Mouse (Mus musculus): ENCODE measurements around the gene Vmac. TPM values are rescaled to one million over a fixed set of nuclear protein-coding genes. Genes with fewer than 3 reads are reported as not detected.
A peak's percentile ranks its signal among the peaks of the same experiment; 100 is the strongest.

Vmac gene
- total RNA-seq (2021), result 1 to 10 TPM; 7.5 to 8.0 TPM
- long read RNA-seq, experiment 1, transcript Vmac-201 (2 exons, 2,226 nt), result major isoform, 9 of 15 reads
- long read RNA-seq, experiment 1, partial matches to known transcripts, result 0 of 15 reads
- long read RNA-seq, experiment 1, other reads (novel, unspliced or antisense), result 5 of 15 reads
- long read RNA-seq, experiment 2, transcript Vmac-201 (2 exons, 2,226 nt), result major isoform, 6 of 8 reads
- long read RNA-seq, experiment 2, partial matches to known transcripts, result 0 of 8 reads
- long read RNA-seq, experiment 2, other reads (novel, unspliced or antisense), result 2 of 8 reads

DNA sequence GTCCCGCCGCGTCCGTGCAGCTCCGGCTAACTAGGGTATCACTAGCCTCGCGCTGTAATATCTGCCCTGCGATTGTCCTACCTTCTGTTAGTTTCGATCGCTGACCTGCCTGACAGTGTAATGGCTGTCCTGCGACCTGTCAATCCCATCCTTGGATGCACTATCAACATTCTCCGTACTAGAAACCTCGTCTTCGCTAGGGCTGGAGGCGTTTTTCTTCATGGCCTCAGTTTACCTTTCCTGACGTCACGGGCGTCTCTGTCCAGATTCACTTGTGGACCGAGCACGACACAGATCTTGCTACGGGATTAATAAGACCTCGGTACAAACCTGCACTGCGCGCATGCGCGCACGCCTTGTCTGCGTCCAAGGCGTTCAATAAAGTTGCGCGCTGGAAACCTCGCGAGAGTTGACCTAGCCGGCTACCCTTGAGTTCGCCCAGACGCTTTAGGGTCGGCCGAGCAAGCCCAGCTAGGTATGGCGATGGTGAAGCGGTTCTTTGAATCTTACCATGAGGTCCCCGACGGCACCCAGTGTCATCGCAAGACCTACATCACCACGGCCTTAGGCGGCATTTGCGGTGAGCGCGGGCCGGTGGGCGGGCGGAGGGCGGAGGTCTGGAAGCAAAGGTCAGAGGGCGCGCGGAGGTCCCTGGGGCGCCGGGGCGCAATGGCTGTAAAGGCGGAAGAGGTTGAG lies at the start of gene Vmac, which contains the start of gene Ndufa11:
TSS of gene Vmac (minus strand) at position 660 of the 696 bp plus-strand sequence.
TSS of gene Ndufa11 (plus strand) at position 405 of the 696 bp plus-strand sequence.
- DNase-seq (ENCODE audit: low spot score in 2 of 2), result peak; percentile 93 to 98

DNA sequence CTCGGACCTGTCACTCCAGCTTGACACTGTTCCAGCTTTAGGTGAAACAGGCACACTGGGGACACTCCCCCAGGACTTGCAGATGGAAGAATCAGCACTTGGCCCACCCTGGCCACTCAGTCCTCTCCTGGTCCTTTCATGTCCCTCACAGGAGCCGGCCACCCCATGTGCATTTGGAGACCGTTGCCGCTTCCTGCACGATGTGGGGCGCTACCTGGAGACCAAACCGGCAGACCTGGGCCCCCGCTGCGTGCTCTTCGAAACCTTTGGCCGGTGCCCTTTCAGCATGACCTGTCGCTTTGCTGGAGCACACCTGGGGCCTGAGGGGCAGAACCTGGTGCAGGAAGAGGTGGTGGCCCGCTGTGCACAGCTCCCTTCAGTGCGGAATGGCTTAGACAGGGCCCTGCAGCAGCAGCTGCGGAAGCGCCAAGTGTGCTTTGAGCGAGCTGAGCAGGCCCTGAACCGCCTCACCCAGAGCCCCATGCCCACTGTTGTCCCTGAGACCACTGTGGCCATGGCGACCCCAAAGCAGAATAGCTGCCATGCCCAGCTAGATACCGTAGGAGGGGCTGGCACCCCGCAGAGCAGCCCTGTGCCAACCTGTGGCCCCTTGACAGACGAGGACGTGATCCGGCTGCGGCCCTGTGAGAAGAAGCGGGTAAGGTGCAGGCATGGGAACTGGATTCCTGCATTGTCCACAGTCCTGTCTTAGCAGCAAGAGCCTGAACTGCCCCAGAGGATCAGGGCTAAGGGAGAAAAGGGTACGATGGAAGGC lies 49.0 kb upstream of the Vmac start:
- no peak for DNase-seq (ENCODE audit: low spot score in 2 of 2)

GRCm38 (mm10) chr17:56765431-56765830 lies 47.6 kb upstream of the Vmac start:
- no peak for DNase-seq (ENCODE audit: low spot score in 2 of 2)

DNA sequence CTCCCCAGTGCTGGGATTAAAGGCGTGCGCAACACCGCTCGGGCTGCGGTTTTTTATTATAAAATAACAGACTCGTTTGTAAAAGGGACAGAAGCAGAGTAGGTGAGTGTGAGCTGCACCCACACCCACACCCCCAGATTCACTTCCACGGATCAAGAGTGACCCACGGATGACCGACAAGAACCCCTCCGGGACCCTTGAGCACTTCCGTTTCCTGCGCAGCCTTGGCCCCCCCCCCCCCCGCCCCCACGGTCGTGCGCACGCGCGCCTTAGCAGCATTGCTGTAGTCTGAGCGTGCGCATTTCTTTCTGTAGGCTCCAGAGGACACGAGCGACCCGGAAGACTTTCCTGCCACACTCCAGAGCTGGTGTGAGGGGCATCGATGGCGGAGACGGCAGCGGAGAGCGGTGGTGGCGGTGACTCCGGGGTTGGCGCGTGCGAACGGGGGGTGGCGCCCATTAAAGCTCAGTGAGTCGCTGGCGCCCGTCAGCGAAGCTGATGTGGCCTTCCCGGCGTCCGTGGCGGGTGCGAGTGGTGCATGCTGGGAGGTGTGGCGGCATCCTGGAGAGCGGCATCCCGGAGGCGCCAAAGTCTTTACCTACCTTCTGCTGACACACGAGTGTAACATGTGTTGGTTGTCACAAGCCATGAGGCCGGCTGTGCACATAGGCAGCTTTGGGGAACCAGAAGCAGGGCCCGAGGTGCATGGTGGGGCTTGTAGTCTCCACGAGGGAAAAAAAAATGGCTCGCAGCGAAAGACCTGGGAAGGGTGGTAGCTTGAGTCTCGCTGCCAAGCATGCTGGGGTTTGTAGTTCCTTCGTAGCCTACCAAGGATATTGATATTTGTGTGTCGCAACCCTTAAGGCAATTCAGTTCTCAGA lies 46.9 kb upstream of the Vmac start, which contains the start of gene Dus3l:
TSS of gene Dus3l (plus strand) at position 284 of the 881 bp plus-strand sequence.
- DNase-seq (ENCODE audit: low spot score in 2 of 2), result peak; percentile 67 to 87

GRCm38 (mm10) chr17:56763741-56764250 lies 46.0 kb upstream of the Vmac start:
- no peak for DNase-seq (ENCODE audit: low spot score in 2 of 2)

- DNase-seq (ENCODE audit: low spot score in 2 of 2), result no peak
Measured at GRCm38 (mm10) chr17:56762769-56763731, 45.2 kb upstream of the Vmac start.

DNA sequence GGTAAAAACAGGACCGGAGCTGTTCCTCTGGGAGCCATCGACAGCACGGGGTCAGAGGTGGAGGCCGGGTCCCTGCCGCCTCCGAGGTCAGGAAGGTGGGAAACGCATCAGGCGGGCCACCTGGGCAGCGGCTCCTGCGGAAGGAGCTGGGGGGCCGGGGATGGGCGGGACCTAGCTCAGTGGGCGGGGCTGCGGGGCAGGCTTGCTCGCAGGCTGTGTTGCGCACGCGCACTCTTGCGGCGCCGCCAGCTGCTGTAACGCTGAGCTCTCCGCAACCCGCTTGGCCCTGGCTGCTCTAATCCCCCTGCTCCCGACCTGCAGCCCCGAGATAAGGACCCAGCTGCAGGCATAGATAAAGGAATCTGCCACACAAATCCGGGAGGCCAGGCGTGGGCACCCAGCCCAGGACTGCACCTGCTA lies 44.2 kb upstream of the Vmac start:
- peak; percentile 79 to 91 for DNase-seq (ENCODE audit: low spot score in 2 of 2)

DNA sequence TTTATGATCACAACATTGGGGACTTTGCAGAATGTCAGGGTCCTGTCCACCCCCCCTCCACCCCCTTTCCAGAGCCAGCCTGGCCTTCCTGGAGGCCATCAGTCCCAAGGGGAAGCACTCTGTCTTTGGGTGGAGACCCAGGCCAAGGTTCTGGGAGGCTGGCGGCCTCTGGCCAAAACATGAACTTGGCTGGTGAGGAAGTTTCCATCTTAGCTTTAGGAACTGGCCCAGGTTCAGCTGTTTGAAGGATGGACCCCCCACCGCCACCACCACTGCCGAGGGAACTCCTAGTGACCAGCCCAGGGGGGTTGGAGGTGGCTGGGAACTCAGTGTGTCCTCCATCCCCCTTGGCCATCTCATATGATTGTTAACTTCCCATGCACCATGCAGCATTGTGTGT lies 43.3 kb upstream of the Vmac start:
- DNase-seq (ENCODE audit: low spot score in 2 of 2), result no peak

DNA sequence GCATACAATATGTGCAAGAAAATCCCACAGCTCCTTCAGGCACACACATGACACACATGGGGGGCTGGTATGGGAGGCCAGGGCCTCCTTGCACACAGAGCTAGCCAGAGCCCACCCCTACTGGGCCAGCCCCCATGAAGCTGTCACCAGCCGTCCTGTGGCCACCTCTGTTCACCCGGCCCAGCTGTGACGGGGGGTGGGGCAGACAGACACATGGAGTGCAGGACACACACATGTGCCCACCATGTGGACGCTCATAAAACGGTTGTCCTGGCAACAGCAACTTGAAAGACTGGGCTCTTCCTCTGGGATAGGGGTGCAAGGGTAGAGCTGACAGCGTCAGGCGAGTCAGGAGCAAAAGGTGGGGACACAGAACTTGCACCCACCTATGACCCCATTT lies 41.4 kb upstream of the Vmac start:
- DNase-seq (ENCODE audit: low spot score in 2 of 2), result no peak

DNA sequence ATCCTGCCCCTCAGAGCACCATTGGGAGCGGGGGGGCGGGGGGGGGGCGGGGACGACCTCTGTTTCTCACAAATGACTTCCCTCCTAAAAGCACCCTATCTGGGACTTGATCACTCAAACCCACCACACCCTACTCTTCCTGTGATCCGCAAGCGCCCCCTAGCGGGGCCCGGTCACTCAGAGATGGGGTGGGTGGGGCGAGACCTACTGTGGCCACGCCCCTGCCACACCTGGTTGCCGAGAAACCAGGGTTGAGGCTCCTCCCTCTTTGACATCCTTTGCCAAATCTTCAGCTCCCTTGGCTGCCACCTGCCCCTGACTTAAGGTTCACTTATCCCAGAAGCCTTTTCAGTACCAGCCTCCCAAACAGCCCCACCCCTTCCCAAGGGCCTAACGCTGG lies 40.3 kb upstream of the Vmac start:
- DNase-seq (ENCODE audit: low spot score in 2 of 2), result peak; percentile 41 to 53

DNA sequence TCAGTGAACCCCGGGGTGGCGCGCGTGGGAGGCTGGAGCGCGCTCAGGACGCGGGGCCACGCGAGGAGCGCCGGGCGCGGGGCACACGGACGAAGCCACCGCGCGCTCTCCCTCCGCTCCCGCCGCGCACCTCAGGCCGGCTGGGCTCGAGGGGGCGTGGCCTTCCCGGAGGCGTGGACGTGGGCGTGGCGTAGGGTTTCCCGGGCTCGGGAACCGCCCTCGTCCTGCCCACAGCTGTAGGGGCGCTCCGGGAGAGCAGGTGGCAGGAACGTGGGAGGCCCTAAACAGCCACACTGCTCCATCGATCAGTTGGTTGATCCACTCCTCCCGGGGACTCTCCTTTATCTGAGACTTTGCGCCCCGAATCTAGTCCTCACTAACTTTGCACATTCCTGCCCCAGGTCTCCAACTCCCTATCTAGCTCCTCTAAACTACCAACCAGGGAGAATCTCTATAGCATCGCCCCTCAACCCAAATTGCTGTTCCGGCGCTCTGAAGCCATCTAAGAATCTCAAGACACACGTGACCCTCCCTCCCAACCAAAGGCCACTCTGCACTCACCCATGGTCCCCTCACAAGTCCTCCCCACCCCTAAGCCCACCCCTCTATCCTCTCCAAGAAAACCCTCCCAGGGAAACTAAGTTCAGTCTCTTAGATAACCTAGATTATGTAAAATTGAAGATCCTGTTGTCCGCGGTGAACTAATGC lies 39.7 kb upstream of the Vmac start, which contains the start of gene Nrtn:
TSS of gene Nrtn (minus strand) at position 115 of the 708 bp plus-strand sequence.
- peak; percentile 60 to 82 for DNase-seq (ENCODE audit: low spot score in 2 of 2)

DNA sequence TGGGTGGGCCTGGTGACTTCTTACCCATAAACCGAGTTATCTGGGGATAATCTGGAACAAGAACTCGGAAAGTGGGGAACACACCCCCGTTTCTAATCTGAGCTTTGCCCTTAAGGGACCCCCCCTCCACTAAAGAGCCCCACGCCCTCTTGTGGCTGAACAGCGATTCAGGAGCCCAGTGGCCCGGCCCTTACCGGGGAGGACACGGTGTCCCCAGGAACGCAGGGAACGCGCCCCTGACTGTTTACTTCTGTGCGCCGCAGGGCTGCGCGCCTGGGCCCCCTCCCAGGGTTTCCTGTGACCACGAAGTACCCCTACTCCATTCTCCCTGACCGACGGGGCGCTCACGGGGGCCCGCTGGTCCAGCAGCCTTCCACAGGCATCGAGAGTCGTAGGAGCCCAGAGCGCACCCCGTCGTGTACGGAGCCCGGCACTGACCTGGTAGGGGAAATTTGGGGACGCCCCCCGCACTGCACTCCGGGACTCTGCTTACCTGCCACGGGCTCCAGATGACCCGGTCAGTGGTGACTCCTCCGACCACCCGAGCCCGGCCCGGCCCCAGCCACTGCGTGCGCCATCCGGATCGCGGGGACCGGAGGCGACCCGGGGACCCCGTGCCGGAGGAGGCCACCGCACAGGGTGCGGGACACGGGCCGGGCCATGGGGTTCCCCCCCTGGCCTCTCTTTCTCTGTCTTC lies 39.0 kb upstream of the Vmac start:
- DNase-seq (ENCODE audit: low spot score in 2 of 2), result peak in 1 of 2 experiments; percentile 33

DNA sequence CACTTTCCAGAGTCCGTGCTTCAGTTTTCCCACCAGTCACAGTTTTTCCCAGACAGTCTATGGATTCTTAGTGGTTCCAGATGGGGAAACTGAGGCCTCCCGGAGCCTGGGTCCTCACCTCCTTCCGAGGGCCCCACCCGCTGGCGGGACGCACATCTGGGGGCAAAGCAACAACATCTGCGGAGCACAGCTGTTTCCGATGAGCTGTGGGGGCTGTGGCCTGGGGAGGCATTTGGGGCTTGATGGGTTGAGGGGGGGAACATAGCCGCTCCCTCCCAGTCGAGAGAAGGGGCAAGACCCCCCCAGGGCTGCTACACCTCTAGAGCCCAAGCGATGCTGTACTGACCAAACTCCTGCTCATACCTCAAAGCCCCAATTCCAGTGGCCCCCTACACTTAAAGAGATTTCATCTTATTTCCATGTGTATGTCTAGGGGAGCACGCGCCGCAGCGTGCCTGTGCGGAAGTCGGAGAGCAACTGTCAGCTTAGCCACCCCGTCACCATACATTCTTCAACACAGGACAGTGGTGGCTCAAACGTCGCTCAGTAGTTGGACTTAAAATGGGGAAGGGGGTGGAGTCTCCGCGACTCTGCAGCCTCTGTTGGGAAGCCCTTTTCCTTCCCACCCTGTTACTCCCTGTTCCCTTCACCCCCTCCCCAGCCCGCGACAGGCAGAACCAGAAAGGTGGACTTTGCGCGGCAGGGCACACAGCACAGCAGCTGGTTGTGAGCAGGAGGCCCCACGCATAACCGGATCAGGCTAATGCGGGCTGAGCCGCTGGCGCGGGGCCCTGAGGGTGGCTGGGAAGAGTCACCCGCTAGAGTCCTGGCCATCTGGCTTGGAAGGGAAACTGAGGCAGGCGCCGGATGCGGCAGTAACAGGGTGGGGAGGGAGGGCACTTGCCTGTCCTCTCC lies 36.7 kb upstream of the Vmac start:
- DNase-seq (ENCODE audit: low spot score in 2 of 2), result no peak

DNA sequence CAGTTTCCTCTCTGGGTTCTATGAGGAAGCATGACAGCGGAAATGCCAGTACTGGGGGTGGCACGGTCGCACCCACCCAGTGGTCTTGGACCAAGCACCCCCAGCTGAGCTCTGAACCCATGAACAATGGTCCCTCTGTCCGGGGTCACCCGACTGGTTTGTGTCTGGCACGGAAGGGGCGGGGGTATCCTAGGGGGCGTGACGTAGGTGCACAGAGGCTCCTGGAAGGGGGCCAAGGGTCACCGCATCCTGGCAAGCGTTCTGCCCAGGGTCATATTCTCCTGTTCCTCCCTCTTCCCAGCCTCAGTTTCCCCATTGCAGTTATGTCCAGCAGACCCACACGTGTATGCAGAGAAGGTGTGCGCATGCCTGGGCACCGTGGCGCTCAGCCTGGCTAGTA lies 35.6 kb upstream of the Vmac start:
- peak in 1 of 2 experiments; percentile 33 for DNase-seq (ENCODE audit: low spot score in 2 of 2)

DNA sequence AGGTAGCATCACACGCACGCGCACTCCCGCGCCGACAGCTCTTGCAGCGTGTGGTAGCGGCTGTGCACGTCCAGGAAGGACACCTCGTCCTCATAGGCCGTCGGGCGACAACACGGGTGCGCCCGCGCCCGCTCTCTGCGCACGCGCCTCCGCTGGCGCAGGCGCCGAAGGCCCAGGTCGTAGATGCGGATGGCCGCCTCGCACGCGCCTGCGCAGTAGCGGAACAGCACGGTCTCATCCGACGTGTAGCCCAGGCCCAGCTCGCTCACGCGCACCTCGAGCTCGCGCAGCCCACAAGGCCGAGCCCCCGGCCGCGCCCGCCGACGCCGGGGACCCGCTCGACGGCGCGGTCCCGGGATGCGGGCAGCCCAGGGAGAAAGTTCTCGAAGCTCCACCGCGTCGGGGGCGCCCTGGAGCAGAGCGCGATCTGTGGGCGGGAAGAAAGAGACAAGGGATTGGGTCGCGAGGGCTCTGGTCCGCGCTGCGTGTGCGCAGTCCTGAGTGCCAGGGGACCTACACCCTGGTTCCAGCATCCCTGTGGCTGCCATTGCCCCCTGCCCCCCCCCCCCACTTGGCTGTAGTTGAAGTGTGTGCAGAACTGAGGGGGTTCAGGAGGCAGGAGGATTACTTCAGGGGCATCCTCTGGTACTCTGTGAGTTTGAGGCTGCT lies 33.7 kb upstream of the Vmac start:
- no peak for DNase-seq (ENCODE audit: low spot score in 2 of 2)

DNA sequence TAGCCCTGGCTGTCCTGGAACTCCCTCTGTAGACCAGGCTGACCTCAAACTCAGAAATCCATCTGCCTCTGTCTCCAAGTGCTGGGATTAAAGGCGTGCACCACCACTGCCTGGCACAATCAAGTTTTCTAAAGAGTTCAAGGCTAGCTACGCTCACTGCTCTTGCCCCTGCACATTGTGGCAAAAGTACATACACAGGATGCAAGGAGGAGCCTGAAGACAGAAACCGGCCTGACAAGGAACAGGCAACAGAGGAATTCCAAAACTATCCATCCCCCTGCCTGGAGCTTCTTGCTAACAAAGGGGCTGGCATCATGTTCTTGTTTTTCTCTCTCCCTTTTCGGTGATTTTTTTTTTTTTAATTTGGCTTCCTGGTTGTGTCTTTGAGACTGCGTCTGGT lies 26.4 kb upstream of the Vmac start:
- DNase-seq (ENCODE audit: low spot score in 2 of 2), result no peak

All from gastrocnemius, postnatal 4 days (tissue).